Mouse (Mus musculus) liver, adult 2 months (tissue): ENCODE data around the gene Aire. TPM values are rescaled to one million over a fixed set of nuclear protein-coding genes. Genes with fewer than 3 reads are reported as not detected.
"Not testable (repeated sequence)": the region's sequence is repeated elsewhere in the genome, so short reads cannot be mapped to it uniquely, and the experiment has no call there.

Experiments used
- DNase-seq: peaks from one replicate; pipeline ENCODE4 v3.0.0-alpha.2; 2011; ENCODE audit warnings: low read depth, low spot score; ENCODE audit errors: extremely low read depth
- H3K27ac ChIP-seq: fragments of 200-500 bp; replicated peaks from 2 replicates; pipeline ENCODE4 v1.5.1; 2012; ENCODE audit warnings: low read depth, mild to moderate bottlenecking, control low read depth, inconsistent platforms, low read length; ENCODE audit not compliant: insufficient read depth
- H3K27me3 ChIP-seq: fragments of 200-500 bp; 2 replicates; pipeline ENCODE4 v1.6.1; 2012; ENCODE audit warnings: mild to moderate bottlenecking, moderate library complexity, low read length, inconsistent platforms; ENCODE audit not compliant: control insufficient read depth, insufficient read depth
- H3K36me3 ChIP-seq: fragments of 200-500 bp; 2 replicates; pipeline ENCODE4 v1.6.1; 2012; ENCODE audit warnings: low read length, inconsistent platforms; ENCODE audit not compliant: control insufficient read depth, insufficient read depth
- H3K4me1 ChIP-seq: fragments of 200-500 bp; 2 replicates; pipeline ENCODE4 v1.6.1; 2011; ENCODE audit warnings: low read length; ENCODE audit not compliant: control insufficient read depth, insufficient read depth
- H3K4me3 ChIP-seq: fragments of 200-500 bp; 2 replicates; pipeline ENCODE4 v1.5.1; 2011; ENCODE audit warnings: low read depth, mild to moderate bottlenecking, control low read depth, low read length, moderate library complexity; ENCODE audit not compliant: insufficient read depth
- H3K79me2 ChIP-seq: fragments of 200-500 bp; 2 replicates; pipeline ENCODE4 v1.6.1; 2012; ENCODE audit warnings: inconsistent platforms, mild to moderate bottlenecking, low read length, moderate library complexity; ENCODE audit not compliant: control insufficient read depth, insufficient read depth
- H3K9ac ChIP-seq: fragments of 200-500 bp; 2 replicates; pipeline ENCODE4 v1.6.1; 2012; ENCODE audit warnings: low read depth, mild to moderate bottlenecking, control low read depth, inconsistent platforms, low read length
- CTCF ChIP-seq: fragments of 200-500 bp; IDR thresholded peaks from 2 replicates; pipeline ENCODE4 v1.5.1; 2011; ENCODE audit warnings: low read depth, low read length, control low read depth
- POLR2A ChIP-seq: fragments of 200-500 bp; IDR thresholded peaks from 2 replicates; pipeline ENCODE4 v1.6.1; 2011; ENCODE audit warnings: low read length, control low read depth; ENCODE audit not compliant: insufficient read depth; ENCODE audit errors: extremely low read depth
- WGBS: fragments of 180-500 bp; shearing (Covaris S2); methylation state at CpG from one replicate; pipeline ENCODE4 v1.1.7; 2018; 5-methylcytosine and 5-hydroxymethylcytosine counted together
- polyA plus RNA-seq: library from polyadenylated mRNA; depleted of rRNA; stranded (reverse); fragments of >200 nt; gene quantifications from 2 replicates; pipeline ENCODE4 v1.2.3, GENCODE M21; 2012
- total RNA-seq: library from RNA; depleted of rRNA; stranded (reverse); fragments of >200 nt; gene quantifications from 2 replicates; pipeline ENCODE4 v1.2.3, GENCODE M21; 2014

Gene Aire
- total and polyA plus RNA-seq, 2 experiments, result not detected

DNA sequence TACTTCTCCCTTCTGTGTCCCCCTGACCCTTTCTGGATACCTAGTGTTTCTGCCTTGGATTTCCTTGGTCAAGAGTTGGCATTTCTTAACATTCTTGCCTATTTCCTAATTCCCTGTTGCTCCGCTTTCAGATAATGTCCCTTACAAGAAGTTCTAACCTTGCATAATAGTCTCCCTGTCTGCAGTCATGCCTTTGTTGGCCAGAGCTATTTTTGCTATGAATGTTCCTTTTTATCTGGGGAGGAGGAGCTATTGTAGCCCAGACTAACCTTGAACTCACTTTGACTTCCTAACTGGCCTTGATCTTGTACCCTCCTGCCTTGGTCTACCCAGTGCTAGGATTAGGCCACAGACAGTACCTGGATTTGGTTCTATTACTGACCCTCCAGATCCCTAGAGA lies 27.9 kb downstream of the Aire start:
- Histone ChIP-seq H3K36me3 (no peaks in the 10 kb centered on the region), H3K27ac (no peak overlapping the region), H3K79me2 (no peaks in the 10 kb centered on the region), H3K4me1 (0 out of 2 replicates have a peak, but pooled peaks cover 4% of the 10 kb centered on the region), H3K27me3 (no peaks in the 10 kb centered on the region), H3K4me3 (no peak overlapping the region), H3K9ac (no peak overlapping the region)
- TF ChIP-seq CTCF (no peak), POLR2A (no peak)
- DNase-seq, result peak; percentile 50
- 60% methylated on average over 1 of the region's 1 CpGs for WGBS

DNA sequence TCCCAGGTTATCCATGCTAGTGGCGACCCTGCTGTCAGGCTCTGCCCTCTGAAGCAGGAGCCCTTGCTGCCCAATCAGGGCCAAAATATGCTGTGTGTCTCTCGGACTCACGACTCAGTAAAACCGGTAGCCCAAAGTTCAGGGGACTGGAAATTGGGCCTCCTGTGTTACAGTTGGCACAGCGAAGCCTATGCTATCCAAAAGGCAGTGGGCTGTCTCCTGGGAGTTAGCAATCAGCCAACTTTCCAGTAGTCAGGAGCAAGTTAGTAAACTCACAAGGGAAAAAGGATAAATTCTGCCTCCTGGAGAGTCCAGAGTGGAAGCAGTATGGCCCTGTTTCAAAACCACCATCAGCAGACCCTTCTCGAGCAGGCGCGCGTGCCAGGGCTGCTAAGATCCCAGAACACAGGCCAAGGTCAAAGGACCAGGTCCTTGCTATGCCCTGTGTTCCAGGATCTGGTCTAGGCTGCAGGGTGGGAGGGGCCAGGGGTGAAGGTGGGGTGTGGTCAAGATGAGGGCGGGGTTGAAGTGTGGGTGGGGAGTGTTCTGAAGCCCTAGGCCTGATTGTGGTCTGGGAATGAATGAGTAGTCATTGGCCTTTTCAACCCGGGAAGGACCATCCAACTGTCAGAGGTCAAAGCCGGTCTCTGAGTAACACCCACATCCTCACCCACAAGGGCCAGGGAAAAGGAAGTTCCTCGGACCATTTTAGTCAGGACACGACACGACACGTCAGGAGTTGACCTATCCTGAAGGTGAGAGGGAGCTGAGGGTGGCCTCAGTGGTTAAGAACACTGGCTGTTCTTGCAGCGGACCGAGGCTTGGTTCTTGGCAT lies 30.5 kb downstream of the Aire start:
- H3K79me2 ChIP-seq, result 0 out of 2 replicates have a peak, but pooled peaks cover under 1% of the 10 kb centered on the region
- no peak overlapping the region for H3K27ac ChIP-seq
- H3K27me3 ChIP-seq, result no peaks in the 10 kb centered on the region
- peaks cover 13% of the 10 kb centered on the region for H3K4me1 ChIP-seq
- 86% methylated on average over 18 of the region's 18 CpGs for WGBS
- H3K9ac ChIP-seq, result no peak overlapping the region
- no peak overlapping the region for H3K4me3 ChIP-seq
- DNase-seq, result peak; percentile 63
- no peak for TF ChIP-seq POLR2A
- no peak for TF ChIP-seq CTCF
- no peaks in the 10 kb centered on the region for H3K36me3 ChIP-seq

DNA sequence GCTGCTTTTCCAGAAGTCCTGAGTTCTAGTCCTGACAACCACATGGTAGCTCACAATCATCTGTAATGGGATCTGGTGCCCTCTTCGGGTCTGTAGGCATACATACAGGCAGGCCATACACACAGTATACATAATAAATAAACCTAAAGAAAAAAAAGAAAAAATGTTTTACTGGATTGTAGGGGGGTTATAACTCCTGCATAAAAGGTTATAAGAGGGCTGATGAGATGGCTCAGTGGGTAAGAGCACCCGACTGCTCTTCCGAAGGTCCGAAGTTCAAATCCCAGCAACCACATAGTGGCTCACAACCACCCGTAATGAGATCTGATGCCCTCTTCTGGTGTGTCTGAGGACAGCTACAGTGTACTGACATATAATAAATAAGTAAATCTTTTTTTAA lies 32.3 kb downstream of the Aire start:
- not testable (repeated sequence) for H3K79me2 ChIP-seq, H3K9ac ChIP-seq, H3K36me3 ChIP-seq, H3K4me3 ChIP-seq, DNase-seq, H3K27ac ChIP-seq, H3K27me3 ChIP-seq
- peaks cover 13% of the 10 kb centered on the region for H3K4me1 ChIP-seq
- 92% methylated on average over 5 of the region's 5 CpGs for WGBS

DNA sequence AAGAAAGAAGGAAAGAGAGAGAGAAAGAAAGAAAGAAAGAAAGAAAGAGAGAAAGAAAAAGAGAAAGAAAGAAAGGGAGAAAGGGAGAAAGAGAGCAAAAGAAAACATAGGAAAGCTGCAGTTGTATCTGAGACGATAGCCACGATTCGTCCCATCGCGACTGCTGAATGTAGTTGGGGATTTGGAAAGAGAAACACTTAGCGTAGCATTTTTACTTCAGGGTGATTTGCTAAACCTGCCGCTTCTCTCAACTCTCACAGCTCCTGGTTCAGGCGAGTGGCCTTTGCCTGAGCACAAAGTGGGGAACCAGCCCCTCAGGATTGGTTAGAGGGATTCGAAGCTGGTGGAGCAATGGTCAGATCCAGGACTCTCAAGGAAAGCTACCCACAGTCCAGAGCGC lies 33.1 kb downstream of the Aire start:
- Histone ChIP-seq H3K4me3 (no peak overlapping the region), H3K79me2 (peaks cover 7% of the 10 kb centered on the region; the same call in 1 of the 2 replicates), H3K9ac (no peak overlapping the region), H3K27ac (no peak overlapping the region), H3K36me3 (no peaks in the 10 kb centered on the region), H3K27me3 (no peaks in the 10 kb centered on the region), H3K4me1 (peaks cover 13% of the 10 kb centered on the region)
- TF ChIP-seq CTCF, result no peak
- no peak for TF ChIP-seq POLR2A
- whole genome bisulfite sequencing, result 26% methylated on average over 10 of the region's 10 CpGs
- DNase-seq, result peak; percentile 15

DNA sequence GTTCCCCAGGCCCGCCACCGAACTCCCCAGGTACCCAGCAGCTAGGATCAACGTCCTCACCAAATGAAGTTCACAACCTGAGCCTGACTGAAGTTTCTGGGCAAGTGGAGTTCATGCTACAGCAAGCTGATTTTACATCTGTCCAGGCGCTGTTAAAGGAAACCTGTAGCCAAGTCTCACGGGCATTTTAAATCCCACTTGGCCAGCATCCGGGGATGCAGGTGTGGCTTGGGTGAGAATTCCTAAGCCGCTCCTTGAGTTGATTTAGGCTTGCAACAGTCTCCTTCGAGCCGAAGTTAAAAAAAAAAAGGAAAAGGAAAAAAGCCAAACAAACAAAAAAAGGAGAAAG lies 33.5 kb downstream of the Aire start, which contains the start of gene Pfkl:
Pfkl (minus strand) TSS at position 139 of the 349 bp plus-strand sequence.
- no peaks in the 10 kb centered on the region for H3K27me3 ChIP-seq
- peaks cover 13% of the 10 kb centered on the region for H3K4me1 ChIP-seq
- H3K27ac ChIP-seq, result peak within 1 kb of the TSS; percentile 93
- TF ChIP-seq CTCF (no peak), POLR2A (no peak)
- H3K36me3 ChIP-seq, result no peaks in the 10 kb centered on the region
- peak within 1 kb of the TSS; percentile 90 for H3K9ac ChIP-seq
- peaks cover 7% of the 10 kb centered on the region; the same call in 1 of the 2 replicates for H3K79me2 ChIP-seq
- H3K4me3 ChIP-seq, result peak within 1 kb of the TSS; percentile 77
- no peak for DNase-seq
- WGBS, result 1% methylated on average over 9 of the region's 9 CpGs

DNA sequence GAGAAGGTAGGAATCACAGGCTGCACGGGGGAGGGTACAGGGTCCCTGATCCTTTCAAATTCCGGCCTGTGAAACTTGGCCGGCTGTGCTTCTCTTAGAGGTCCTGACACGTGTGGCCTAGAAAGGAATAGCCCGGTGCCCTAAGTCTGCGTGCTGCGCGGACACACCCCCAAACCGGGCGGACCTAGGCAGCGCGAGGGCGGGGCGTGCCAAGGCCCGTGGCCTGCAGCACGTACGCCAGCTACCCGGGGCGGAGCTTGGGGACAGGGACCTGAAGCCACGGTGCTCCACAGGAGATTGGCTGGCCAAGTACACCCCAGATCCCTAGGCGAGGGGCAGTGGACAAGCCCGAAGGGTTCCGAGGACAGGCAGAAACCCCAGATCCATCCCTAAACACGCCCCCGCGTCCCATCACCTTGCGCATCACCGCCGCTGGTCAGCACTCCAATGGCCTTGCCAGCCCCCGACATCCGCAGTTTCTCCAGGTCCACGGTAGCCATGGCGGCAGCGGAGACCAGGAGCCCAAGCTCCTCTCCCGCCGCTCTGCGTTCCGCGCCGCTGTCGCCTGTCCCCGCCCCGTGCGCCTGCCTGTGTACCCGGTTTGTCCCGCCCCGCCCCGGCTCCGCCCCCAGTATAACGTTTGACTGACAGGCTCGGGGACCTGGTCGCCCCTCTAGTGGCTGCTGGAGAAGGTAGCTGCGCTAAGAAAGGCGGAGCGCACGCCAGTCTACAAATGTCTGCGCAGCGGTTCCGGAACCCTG lies 34.0 kb downstream of the Aire start:
- Histone ChIP-seq H3K36me3 (no peaks in the 10 kb centered on the region), H3K4me3 (peak overlapping the region; percentile 77), H3K4me1 (peaks cover 13% of the 10 kb centered on the region), H3K27me3 (no peaks in the 10 kb centered on the region), H3K79me2 (peaks cover 7% of the 10 kb centered on the region; the same call in 1 of the 2 replicates), H3K9ac (peak overlapping the region; percentile 90), H3K27ac (peak overlapping the region; percentile 93)
- peak; percentile 89 for DNase-seq
- peak; percentile 71 for TF ChIP-seq CTCF
- peak; percentile 78 for TF ChIP-seq POLR2A
- WGBS, result under 1% methylated on average over 59 of the region's 59 CpGs
